Mouse (Mus musculus): ENCODE results near the gene Tex9. TPM values are rescaled to one million over a fixed set of nuclear protein-coding genes. Genes with fewer than 3 reads are reported as not detected.

The Tex9 gene
- polyA plus RNA-seq, 1 experiment, result 14.0 TPM

- no peaks in the 10 kb centered on the region; the same call in 1 of the 2 replicates for H3K4me1 ChIP-seq (ENCODE audit: control insufficient read depth, insufficient read depth, low read length)
- H3K4me3 ChIP-seq (replicated peaks; ENCODE audit: insufficient read depth, low read depth, low read length), result no peak overlapping the region
- no peak for DNase-seq
- WGBS, result 88% methylated on average over 9 of the region's 9 CpGs
- H3K27ac ChIP-seq (ENCODE audit: insufficient read depth, low read length), result no peak overlapping the region
- TF ChIP-seq POLR2A (IDR thresholded peaks at IDR 0.05; ENCODE audit: borderline replicate concordance, insufficient read depth, low read length), result no peak
- TF ChIP-seq CTCF (IDR thresholded peaks at IDR 0.05; ENCODE audit: borderline replicate concordance, insufficient read depth, low read depth, low read length), result no peak
- no peaks in the 10 kb centered on the region for H3K27me3 ChIP-seq (ENCODE audit: control insufficient read depth, insufficient read depth, low read length)
These were observed 16.5 kb downstream of the Tex9 start for GRCm38 (mm10) chr9:72475511-72475910.

- DNase-seq, result no peak
- H3K4me3 ChIP-seq (replicated peaks; ENCODE audit: insufficient read depth, low read depth, low read length), result no peak overlapping the region
- no peak overlapping the region for H3K27ac ChIP-seq (ENCODE audit: insufficient read depth, low read length)
- 100% methylated on average over 1 of the region's 1 CpGs for WGBS
- H3K4me1 ChIP-seq (ENCODE audit: control insufficient read depth, insufficient read depth, low read length), result no peaks in the 10 kb centered on the region
- no peak for TF ChIP-seq CTCF (IDR thresholded peaks at IDR 0.05; ENCODE audit: borderline replicate concordance, insufficient read depth, low read depth, low read length)
- TF ChIP-seq POLR2A (IDR thresholded peaks at IDR 0.05; ENCODE audit: borderline replicate concordance, insufficient read depth, low read length), result no peak
- no peaks in the 10 kb centered on the region for H3K27me3 ChIP-seq (ENCODE audit: control insufficient read depth, insufficient read depth, low read length)
These were observed 22.2 kb downstream of the Tex9 start for GRCm38 (mm10) chr9:72469851-72470250.

DNA sequence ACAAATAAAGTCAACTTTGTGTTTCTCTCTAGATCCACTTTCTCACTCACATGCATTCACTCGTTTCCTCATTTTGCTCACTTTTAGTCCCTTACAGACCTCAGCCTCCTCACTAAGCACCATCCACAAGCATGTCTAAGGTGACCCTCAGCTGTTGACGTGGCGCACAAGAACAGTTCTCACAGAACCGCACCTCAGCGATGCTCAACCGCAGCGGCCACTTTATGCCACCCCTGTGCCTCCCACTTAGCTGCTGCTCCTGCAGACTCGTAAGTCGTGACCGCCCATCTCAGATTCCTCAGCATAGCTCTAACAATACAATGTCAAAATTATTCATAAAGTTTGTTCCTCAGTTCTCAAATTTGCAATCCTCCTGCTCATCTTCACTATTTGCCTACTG lies 23.4 kb downstream of the Tex9 start:
- 94% methylated on average over 10 of the region's 10 CpGs for WGBS
- no peaks in the 10 kb centered on the region for H3K4me1 ChIP-seq (ENCODE audit: control insufficient read depth, insufficient read depth, low read length)
- H3K27me3 ChIP-seq (ENCODE audit: control insufficient read depth, insufficient read depth, low read length), result no peaks in the 10 kb centered on the region
- H3K4me3 ChIP-seq (replicated peaks; ENCODE audit: insufficient read depth, low read depth, low read length), result no peak overlapping the region
- DNase-seq, result no peak
- TF ChIP-seq CTCF (IDR thresholded peaks at IDR 0.05; ENCODE audit: borderline replicate concordance, insufficient read depth, low read depth, low read length), result no peak
- TF ChIP-seq POLR2A (IDR thresholded peaks at IDR 0.05; ENCODE audit: borderline replicate concordance, insufficient read depth, low read length), result no peak
- no peak overlapping the region for H3K27ac ChIP-seq (ENCODE audit: insufficient read depth, low read length)

DNA sequence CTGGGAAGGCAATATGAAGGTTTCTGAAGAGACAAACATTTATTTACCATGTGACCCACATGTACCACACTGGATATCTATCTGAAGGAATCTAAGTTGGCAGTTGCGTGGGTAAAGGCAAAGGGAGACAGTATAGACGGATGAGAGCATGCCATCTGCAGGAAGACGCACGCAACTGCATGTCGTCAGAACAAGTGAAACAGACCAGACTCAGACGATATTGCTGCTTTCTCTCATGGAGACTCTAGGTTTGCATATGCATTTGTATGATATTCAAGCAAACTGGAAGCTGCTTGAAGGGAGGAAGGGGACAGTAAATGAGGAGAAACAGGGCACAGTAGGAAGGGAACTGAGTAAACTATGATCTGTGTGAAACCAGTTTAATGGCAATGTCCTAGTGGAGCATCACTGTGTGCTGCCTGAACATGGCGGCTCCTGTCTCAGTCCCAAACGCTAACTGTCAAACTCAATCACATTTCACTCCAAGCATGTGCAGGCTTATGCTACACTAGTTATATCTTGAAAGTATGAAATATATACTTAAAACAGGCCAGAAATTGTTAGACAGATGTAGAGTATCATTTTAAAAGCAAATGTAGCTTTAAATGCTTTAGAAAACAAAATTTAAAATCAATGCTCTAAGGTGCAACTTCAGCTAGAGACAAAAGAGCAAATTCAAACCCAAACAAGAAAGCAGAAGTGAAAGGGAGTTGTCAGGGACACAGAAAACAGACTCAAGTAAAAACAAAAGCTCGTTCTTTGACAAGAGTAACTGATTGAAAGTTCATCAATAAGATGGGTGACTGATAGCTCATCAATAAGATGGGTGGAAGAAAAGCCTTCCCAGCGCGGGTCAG lies 24.2 kb downstream of the Tex9 start:
- no peak for DNase-seq
- no peak overlapping the region for H3K27ac ChIP-seq (ENCODE audit: insufficient read depth, low read length)

GRCm38 (mm10) chr9:72465754-72466181 lies 26.2 kb downstream of the Tex9 start:
- no peaks in the 10 kb centered on the region for H3K4me1 ChIP-seq (ENCODE audit: control insufficient read depth, insufficient read depth, low read length)
- H3K4me3 ChIP-seq (replicated peaks; ENCODE audit: insufficient read depth, low read depth, low read length), result no peak overlapping the region
- no peak for DNase-seq
- H3K27me3 ChIP-seq (ENCODE audit: control insufficient read depth, insufficient read depth, low read length), result no peaks in the 10 kb centered on the region
- WGBS, result 94% methylated on average over 4 of the region's 4 CpGs
- H3K27ac ChIP-seq (ENCODE audit: insufficient read depth, low read length), result no peak overlapping the region
- TF ChIP-seq CTCF (IDR thresholded peaks at IDR 0.05; ENCODE audit: borderline replicate concordance, insufficient read depth, low read depth, low read length), result no peak
- TF ChIP-seq POLR2A (IDR thresholded peaks at IDR 0.05; ENCODE audit: borderline replicate concordance, insufficient read depth, low read length), result no peak

More for the DNA sequence above, 24.2 kb downstream of the Tex9 start:
- TF ChIP-seq POLR2A (IDR thresholded peaks at IDR 0.05; ENCODE audit: borderline replicate concordance, insufficient read depth, low read length) (no peak), CTCF (IDR thresholded peaks at IDR 0.05; ENCODE audit: borderline replicate concordance, insufficient read depth, low read depth, low read length) (peak; percentile 47; the same call in 1 of the 2 replicates)
- no peaks in the 10 kb centered on the region for H3K27me3 ChIP-seq (ENCODE audit: control insufficient read depth, insufficient read depth, low read length)
- no peaks in the 10 kb centered on the region for H3K4me1 ChIP-seq (ENCODE audit: control insufficient read depth, insufficient read depth, low read length)
- no peak overlapping the region for H3K4me3 ChIP-seq (replicated peaks; ENCODE audit: insufficient read depth, low read depth, low read length)
- WGBS, result 64% methylated on average over 11 of the region's 11 CpGs

DNA sequence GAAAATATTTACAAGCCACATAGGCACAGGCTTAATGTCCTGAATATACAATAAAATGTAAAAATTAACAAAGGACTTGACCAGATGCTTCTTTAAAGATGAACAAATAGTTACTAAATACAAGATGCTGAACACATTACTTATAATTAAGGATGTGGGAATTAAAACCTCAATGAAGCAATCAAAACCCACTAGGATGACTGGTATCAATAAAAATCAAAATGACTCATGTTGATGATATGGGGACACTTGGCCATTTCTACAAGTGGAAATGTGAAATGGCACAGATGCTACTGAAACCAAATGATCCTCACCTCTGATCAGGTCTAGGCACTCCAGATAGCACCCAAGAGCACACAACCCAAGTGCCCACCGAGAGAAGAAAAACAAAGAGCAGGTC lies 27.2 kb downstream of the Tex9 start:
- WGBS, result 98% methylated on average over 1 of the region's 1 CpGs
- no peak overlapping the region for H3K27ac ChIP-seq (ENCODE audit: insufficient read depth, low read length)
- H3K27me3 ChIP-seq (ENCODE audit: control insufficient read depth, insufficient read depth, low read length), result no peaks in the 10 kb centered on the region
- no peak overlapping the region for H3K4me3 ChIP-seq (replicated peaks; ENCODE audit: insufficient read depth, low read depth, low read length)
- TF ChIP-seq POLR2A (IDR thresholded peaks at IDR 0.05; ENCODE audit: borderline replicate concordance, insufficient read depth, low read length) (no peak), CTCF (IDR thresholded peaks at IDR 0.05; ENCODE audit: borderline replicate concordance, insufficient read depth, low read depth, low read length) (no peak)
- DNase-seq, result no peak
- no peaks in the 10 kb centered on the region for H3K4me1 ChIP-seq (ENCODE audit: control insufficient read depth, insufficient read depth, low read length)

GRCm38 (mm10) chr9:72462427-72462826 lies 29.6 kb downstream of the Tex9 start:
- WGBS, result 98% methylated on average over 2 of the region's 2 CpGs
- no peaks in the 10 kb centered on the region for H3K27me3 ChIP-seq (ENCODE audit: control insufficient read depth, insufficient read depth, low read length)

DNA sequence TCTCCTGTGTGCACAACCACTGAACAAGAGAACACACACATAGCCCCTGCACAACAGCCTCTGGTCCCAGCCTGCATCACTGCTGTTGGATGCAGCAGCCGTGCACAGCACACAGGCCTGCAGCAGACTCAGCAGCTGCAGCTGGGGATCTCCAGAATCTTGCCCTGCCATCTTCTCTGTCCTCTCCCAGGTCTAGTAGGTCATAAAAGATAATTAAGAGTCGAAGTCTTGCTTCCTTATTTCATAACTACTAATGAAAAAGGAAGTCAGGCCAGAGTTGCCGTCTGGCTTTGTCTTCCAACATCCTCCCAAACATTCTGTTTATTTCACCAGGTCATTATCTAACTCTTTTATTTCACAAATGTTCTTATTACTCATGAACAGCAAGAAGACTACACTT lies 31.2 kb downstream of the Tex9 start:
- DNase-seq, result no peak
- TF ChIP-seq POLR2A (IDR thresholded peaks at IDR 0.05; ENCODE audit: borderline replicate concordance, insufficient read depth, low read length) (no peak), CTCF (IDR thresholded peaks at IDR 0.05; ENCODE audit: borderline replicate concordance, insufficient read depth, low read depth, low read length) (no peak)
- Histone ChIP-seq H3K27ac (ENCODE audit: insufficient read depth, low read length) (no peak overlapping the region), H3K27me3 (ENCODE audit: control insufficient read depth, insufficient read depth, low read length) (no peaks in the 10 kb centered on the region), H3K4me3 (replicated peaks; ENCODE audit: insufficient read depth, low read depth, low read length) (no peak overlapping the region), H3K4me1 (ENCODE audit: control insufficient read depth, insufficient read depth, low read length) (no peaks in the 10 kb centered on the region)
- WGBS, result 91% methylated on average over 3 of the region's 3 CpGs

More at GRCm38 (mm10) chr9:72462427-72462826, 29.6 kb downstream of the Tex9 start:
- DNase-seq, result no peak
- Histone ChIP-seq H3K4me3 (replicated peaks; ENCODE audit: insufficient read depth, low read depth, low read length) (no peak overlapping the region), H3K4me1 (ENCODE audit: control insufficient read depth, insufficient read depth, low read length) (no peaks in the 10 kb centered on the region), H3K27ac (ENCODE audit: insufficient read depth, low read length) (no peak overlapping the region)
- TF ChIP-seq CTCF (IDR thresholded peaks at IDR 0.05; ENCODE audit: borderline replicate concordance, insufficient read depth, low read depth, low read length) (no peak), POLR2A (IDR thresholded peaks at IDR 0.05; ENCODE audit: borderline replicate concordance, insufficient read depth, low read length) (no peak)
